Mouse (Mus musculus) lung, adult 2 months (tissue): ENCODE data around the gene Spata13. TPM values are rescaled to one million over a fixed set of nuclear protein-coding genes. Genes with fewer than 3 reads are reported as not detected.

Source experiments
- DNase-seq: peaks from one replicate; pipeline ENCODE4 v3.0.0; 2022
- H3K4me1 ChIP-seq: fragments of 200-500 bp; 2 replicates; pipeline ENCODE4 v1.6.1; 2011; ENCODE audit warnings: low read length; ENCODE audit not compliant: control insufficient read depth, insufficient read depth
- H3K4me3 ChIP-seq: fragments of 200-500 bp; replicated peaks from 2 replicates; pipeline ENCODE3; 2011; ENCODE audit warnings: low read depth, mild to moderate bottlenecking, control low read depth, low read length; ENCODE audit errors: extremely low read depth
- CTCF ChIP-seq: fragments of 200-500 bp; IDR thresholded peaks from 2 replicates; pipeline ENCODE4 v1.5.1; 2011; ENCODE audit warnings: mild to moderate bottlenecking, low read length, control low read depth; ENCODE audit not compliant: insufficient read depth
- POLR2A ChIP-seq: fragments of 200-500 bp; IDR thresholded peaks from 2 replicates; pipeline ENCODE4 v1.6.1; 2011; ENCODE audit warnings: low read depth, mild to moderate bottlenecking, control low read depth, low read length, borderline replicate concordance; ENCODE audit errors: extremely low read depth
- WGBS: fragments of 180-500 bp; shearing (Covaris S2); methylation state at CpG from one replicate; pipeline ENCODE4 v1.1.7; 2018; 5-methylcytosine and 5-hydroxymethylcytosine counted together
- polyA plus RNA-seq: library from polyadenylated mRNA; depleted of rRNA; stranded (reverse); fragments of >200 nt; gene quantifications from 2 replicates; pipeline ENCODE4 v1.2.3, GENCODE M21; 2012; rRNA removed

Gene Spata13
- polyA plus RNA-seq, 1 experiment = 20.8 TPM

DNA sequence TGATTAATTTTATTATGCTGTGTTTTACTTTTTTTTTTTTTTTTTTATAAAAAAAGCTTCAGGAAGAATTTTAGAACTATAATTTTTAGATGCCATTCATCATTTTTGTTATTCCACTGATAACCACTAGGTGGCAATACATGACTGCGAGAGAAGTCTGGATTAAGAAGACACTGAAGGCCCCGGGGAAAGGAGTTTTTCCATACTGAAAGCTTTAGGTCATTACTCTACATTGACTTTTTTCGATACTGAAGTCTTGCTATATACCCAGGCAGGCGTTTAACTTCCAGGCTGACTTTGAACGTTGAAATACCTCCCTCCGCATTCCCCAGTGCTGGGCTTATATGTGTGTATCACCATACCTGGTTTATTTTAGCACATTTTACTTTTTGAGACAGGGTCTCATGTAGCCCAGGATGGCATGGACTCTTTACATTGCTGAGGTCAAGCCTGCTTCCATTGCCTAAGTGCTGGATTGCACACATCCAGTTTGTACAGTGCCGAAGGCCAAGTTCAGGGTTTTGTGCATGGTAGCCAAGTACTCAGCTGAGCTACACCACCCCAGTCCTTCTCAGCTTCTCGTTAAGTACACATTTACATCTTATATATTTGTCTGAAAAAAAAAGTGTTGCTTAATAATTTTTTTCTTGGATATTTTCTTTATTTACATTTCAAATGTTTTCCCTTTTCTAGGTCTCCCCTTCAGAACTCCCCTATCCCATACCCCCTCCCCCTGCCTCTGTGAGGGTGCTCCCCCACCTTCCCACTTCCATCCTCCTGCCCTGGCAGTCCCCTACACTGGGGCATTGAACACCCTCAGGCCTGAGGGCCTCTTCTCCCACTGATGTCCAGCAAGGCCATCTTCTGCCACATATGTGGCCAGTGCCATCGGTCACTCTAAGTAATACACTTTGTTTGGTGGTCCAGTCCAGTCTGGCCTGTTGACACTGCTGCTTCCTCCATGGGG lies 166.2 kb downstream of the Spata13 start:
- no peak overlapping the region for H3K4me3 ChIP-seq
- peak; percentile 15 for DNase-seq
- 44% methylated on average over 9 of the region's 9 CpGs for WGBS
- no peak for TF ChIP-seq POLR2A
- TF ChIP-seq CTCF = peak; percentile 16; the same call in 1 of the 2 replicates
- no peaks in the 10 kb centered on the region for H3K4me1 ChIP-seq

DNA sequence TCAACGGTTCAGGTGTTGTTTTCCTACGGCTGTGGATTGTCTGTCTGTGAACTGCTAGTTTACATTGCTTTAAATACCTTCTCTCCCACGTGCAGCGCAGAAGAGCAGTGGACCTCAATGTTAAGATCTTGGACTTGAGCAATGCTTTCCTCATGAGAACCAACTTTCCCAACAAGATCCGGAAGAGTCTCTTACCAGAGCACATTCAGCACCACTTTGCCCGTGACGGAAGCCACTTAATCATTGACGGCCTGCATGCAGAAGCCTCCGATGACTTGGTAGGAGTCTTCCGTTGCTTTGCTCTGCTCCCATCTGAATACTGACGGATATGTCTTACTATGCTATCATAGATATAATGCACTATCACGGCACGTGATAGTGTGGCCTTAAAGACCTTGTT lies 168.2 kb downstream of the Spata13 start:
- no peak for DNase-seq
- Histone ChIP-seq H3K4me1 (no peaks in the 10 kb centered on the region), H3K4me3 (no peak overlapping the region)
- TF ChIP-seq POLR2A (no peak), CTCF (no peak)
- 82% methylated on average over 13 of the region's 13 CpGs for WGBS

DNA sequence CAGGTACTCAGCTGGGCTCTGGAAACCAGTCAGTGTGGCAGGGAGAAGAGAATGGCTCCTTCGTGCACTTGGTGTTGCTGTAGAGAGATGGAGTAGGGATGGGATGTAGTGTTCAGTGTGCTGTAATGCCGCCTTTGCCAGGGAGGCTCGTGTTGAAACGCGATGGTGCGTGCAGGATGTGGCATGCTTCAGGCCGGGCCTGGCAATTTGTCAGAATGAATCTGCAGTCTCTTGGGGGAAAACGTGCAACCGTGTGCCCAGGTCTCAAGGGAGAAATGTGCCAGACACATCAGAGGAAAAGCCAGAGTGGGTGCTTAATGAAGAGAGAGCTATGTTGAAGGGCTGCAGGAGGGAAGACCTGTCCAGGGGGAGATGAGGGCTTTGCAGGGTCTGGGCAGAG lies 171.2 kb downstream of the Spata13 start:
- H3K4me3 ChIP-seq = no peak overlapping the region
- H3K4me1 ChIP-seq = no peaks in the 10 kb centered on the region
- WGBS = 79% methylated on average over 9 of the region's 9 CpGs
- TF ChIP-seq CTCF (no peak), POLR2A (no peak)
- DNase-seq = no peak

DNA sequence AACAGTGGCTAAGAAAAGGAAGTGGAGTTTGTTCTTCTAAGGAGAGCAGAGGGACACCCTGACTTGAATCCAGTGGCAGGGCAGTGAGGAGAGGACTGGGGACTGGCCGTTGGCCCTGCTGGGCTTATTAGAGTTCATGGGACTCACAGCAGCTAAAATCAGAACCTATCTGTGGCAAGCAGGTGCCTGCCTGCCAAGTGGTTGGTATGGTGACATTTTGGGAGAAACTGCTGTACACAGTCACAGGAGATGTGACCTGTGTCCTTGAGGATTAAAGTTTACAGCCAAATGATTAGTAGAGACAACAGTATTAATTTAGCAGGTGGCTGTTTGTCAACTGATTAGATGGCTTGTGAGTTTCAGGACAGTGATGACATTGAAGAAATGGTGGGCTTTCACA lies 172.1 kb downstream of the Spata13 start:
- WGBS = 65% methylated on average over 1 of the region's 1 CpGs
- no peaks in the 10 kb centered on the region for H3K4me1 ChIP-seq
- no peak overlapping the region for H3K4me3 ChIP-seq
- TF ChIP-seq POLR2A (no peak), CTCF (no peak)
- DNase-seq = no peak

DNA sequence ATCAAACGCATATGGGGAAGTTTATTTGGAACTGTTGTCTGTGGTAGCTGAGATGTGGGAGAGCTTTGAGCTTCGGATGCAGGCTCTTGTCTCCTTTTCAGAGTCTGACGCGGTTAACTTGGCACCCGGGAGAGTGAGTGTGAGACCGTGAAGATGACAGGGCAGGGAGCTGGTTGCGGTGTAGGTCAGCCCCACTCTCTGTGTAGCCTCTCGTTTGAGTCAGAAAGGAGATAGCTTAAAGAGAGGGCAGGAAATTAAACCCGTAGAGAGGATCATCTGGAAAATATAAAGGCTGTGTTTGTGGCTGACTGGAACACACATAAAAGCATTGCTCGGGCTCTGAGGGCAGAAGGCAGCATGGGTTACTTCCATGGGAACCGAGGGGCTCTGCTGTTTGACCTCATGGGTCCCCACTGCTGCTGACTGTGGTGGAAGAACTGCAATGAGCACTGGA lies 173.1 kb downstream of the Spata13 start:
- Histone ChIP-seq H3K4me1 (no peaks in the 10 kb centered on the region), H3K4me3 (no peak overlapping the region)
- DNase-seq = no peak
- WGBS = 56% methylated on average over 11 of the region's 11 CpGs
- TF ChIP-seq CTCF = no peak
- no peak for TF ChIP-seq POLR2A

DNA sequence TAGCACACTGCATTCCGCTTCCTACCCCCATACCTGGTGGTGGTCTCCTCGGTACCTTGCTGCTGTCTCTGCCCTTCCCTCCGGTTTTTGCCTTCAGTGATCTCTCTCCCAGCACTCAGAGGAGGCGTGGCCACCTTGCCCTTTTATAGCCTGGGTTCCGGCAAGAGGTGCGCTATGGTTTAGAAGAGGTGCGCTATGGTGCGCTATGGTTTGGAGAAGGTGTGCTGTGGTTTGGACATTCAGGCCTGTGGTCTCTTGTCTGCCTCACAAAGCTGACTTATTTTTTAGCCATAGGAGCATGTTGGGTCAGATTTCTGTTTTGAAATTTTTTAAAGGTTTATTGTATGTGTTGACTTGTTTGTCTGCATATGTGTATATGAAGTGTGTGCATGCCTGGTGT lies 176.1 kb downstream of the Spata13 start:
- 95% methylated on average over 8 of the region's 8 CpGs for WGBS
- DNase-seq = no peak

DNA sequence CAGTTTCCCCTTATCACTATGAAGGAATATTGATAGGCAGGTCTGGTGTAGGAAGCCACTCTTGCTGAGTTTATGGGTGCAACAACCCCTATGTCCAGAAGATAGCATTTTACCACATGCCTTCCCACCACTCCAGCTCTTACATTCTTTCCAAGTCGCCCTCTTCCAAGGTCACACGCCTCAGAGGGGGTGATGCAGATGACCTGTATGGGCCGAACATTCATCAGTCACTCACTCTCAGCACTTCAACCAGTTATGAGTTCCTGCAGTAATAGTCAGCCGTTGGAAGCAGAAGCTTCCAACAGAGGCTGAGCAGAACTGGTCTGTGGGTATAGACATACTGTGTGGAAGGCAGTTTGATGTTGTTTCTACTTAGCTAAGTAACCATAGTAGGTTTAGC lies 177.7 kb downstream of the Spata13 start:
- H3K4me3 ChIP-seq = no peak overlapping the region
- DNase-seq = no peak
- no peak for TF ChIP-seq CTCF
- TF ChIP-seq POLR2A = no peak
- H3K4me1 ChIP-seq = no peaks in the 10 kb centered on the region; the same call in 1 of the 2 replicates
- 86% methylated on average over 4 of the region's 4 CpGs for WGBS

More for the DNA sequence above, 176.1 kb downstream of the Spata13 start:
- Histone ChIP-seq H3K4me1 (no peaks in the 10 kb centered on the region), H3K4me3 (no peak overlapping the region)
- TF ChIP-seq CTCF (no peak), POLR2A (no peak)

Other genes with a start within 250 kb of the Spata13 start
- gene C1qtnf9, start 134.1 kb downstream of the Spata13 start, polyA plus RNA-seq = 1.2 and 2.0 TPM in 2 replicates
- gene Mipep, start 150.6 kb downstream of the Spata13 start, polyA plus RNA-seq = 7.6 and 9.1 TPM in 2 replicates